Mouse (Mus musculus) spleen, postnatal 14 days (tissue): ENCODE results near the gene Lamp1.

Experiments used
- DNase-seq, 2 experiments: peaks; one replicate each; pipeline ENCODE4 v3.0.0; 2021 to 2022; ENCODE audit warnings: low spot score in 2 of 2

The Lamp1 gene

GRCm38 (mm10) chr8:13163563-13163962 is 4.6 kb downstream of the Lamp1 start:
- no peak for DNase-seq

- no peak for DNase-seq
Observed at GRCm38 (mm10) chr8:13164361-13164760, 5.4 kb downstream of the Lamp1 start.

GRCm38 (mm10) chr8:13170510-13170909 is 11.5 kb downstream of the Lamp1 start:
- no peak for DNase-seq

GRCm38 (mm10) chr8:13174305-13174704 is 15.3 kb downstream of the Lamp1 start:
- DNase-seq, result no peak

- DNase-seq, result no peak
Observed at GRCm38 (mm10) chr8:13174811-13175210, 15.8 kb downstream of the Lamp1 start.

GRCm38 (mm10) chr8:13175650-13176049 is 16.7 kb downstream of the Lamp1 start:
- DNase-seq, result no peak

- no peak for DNase-seq
Observed at GRCm38 (mm10) chr8:13177173-13177852, 18.4 kb downstream of the Lamp1 start.

- no peak for DNase-seq
Observed at GRCm38 (mm10) chr8:13178137-13178536, 19.2 kb downstream of the Lamp1 start.

GRCm38 (mm10) chr8:13179482-13179881 is 20.5 kb downstream of the Lamp1 start:
- DNase-seq, result no peak

GRCm38 (mm10) chr8:13179948-13180347 is 21.0 kb downstream of the Lamp1 start:
- no peak for DNase-seq

- no peak for DNase-seq
Observed at GRCm38 (mm10) chr8:13180408-13180807, 21.4 kb downstream of the Lamp1 start.

- no peak for DNase-seq
Observed at GRCm38 (mm10) chr8:13180911-13181690, 22.1 kb downstream of the Lamp1 start.

- no peak for DNase-seq
Observed at GRCm38 (mm10) chr8:13181691-13181976, 22.7 kb downstream of the Lamp1 start.

GRCm38 (mm10) chr8:13186819-13187218 is 27.9 kb downstream of the Lamp1 start:
- no peak for DNase-seq

- no peak for DNase-seq
Observed at GRCm38 (mm10) chr8:13187229-13187628, 28.3 kb downstream of the Lamp1 start.

GRCm38 (mm10) chr8:13187638-13188037 is 28.7 kb downstream of the Lamp1 start:
- no peak for DNase-seq

GRCm38 (mm10) chr8:13188052-13188555 is 29.1 kb downstream of the Lamp1 start:
- no peak for DNase-seq

GRCm38 (mm10) chr8:13188857-13189256 is 29.9 kb downstream of the Lamp1 start:
- no peak for DNase-seq

- no peak for DNase-seq
Observed at GRCm38 (mm10) chr8:13190235-13190634, 31.3 kb downstream of the Lamp1 start.

- DNase-seq, result no peak
Observed at GRCm38 (mm10) chr8:13194818-13195217, 35.9 kb downstream of the Lamp1 start.

- no peak for DNase-seq
Observed at GRCm38 (mm10) chr8:13197493-13197892, 38.5 kb downstream of the Lamp1 start.

- peak in 1 of 2 experiments; percentile 5 for DNase-seq
Observed at GRCm38 (mm10) chr8:13199385-13200061, 40.6 kb downstream of the Lamp1 start.
